Mouse (Mus musculus): Measurements from ENCODE around the gene Gla. TPM values are rescaled to one million over a fixed set of nuclear protein-coding genes. Genes with fewer than 3 reads are reported as not detected.
A peak's percentile ranks its signal among the peaks of the same experiment; 100 is the strongest.

Gla gene
- polyA plus RNA-seq, 1 experiment from 2014 or later, result 5.6 TPM

DNA sequence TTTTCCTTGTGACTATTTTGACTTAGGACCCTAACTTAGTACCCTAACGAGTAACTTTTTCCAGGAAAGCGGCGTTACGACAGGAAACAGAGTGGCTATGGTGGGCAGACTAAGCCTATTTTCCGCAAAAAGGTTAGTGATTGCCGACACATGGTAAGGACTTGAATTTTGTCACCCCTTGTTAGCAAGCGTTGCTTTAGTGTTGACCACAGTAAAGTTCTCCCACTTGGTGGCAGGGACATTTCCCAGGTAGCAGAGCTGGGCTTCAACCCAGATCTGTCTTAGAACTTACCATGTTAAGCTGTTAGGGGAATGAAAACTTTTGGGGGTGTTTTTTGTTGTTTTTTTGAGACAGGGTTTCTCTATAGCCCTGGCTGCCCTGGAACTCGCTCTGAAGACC, 14.5 kb downstream of the Gla start:
- Histone ChIP-seq H3K36me3 (peaks cover 5% of the 10 kb centered on the region; the same call in 1 of the 2 replicates), H3K9ac (peak overlapping the region; percentile 39; the same call in 1 of the 2 replicates)
- no peak for ATAC-seq (ENCODE audit: insufficient number of reproducible peaks, low FRiP score, low TSS enrichment, low read depth)

DNA sequence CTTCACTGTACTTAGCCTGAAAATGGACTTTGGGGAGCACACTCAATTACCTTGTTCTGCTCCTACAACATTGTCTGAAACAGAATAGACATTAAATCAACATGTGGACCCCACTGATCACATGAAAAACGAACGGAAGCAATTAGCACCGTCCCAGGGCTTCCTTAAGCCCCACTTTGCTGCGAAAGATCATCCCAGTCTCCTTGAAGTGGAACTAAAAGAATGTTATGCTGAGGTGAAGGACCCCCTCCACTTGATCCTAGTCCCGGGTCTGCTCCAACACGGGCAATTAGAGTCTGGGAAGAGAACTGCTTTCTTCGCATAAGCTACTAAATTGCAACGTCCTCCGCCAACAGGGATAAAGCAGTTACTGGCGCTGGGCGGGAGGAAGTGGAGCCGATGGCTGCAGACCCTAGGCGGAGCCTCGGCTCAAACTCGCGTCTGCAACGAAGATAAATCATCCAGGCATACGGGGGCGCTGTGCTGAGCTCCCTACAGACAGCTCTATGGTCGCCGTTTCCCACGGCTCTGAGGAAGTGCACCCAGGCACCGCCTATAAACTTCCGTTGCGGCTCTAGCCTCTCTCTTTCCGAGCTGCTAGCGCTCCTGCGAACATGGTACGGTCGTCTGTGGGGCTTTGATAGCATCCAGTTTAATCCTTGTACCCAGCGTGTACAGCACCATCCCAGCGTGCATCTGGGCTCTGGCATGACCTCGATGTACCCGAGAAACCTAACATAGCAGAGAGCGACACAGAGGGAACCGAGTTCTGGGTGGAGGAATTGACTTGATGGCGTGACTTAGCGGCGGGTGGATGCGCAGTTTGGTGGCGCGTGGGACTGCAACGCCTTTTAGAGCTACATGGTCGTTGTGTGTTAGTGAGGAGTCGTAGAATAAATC, 15.6 kb downstream of the Gla start, which contains the start of gene Rpl36a:
Gene Rpl36a, plus strand, starts transcription at position 552 of the 900 bp plus-strand sequence.
- Histone ChIP-seq H3K4me2 (replicated peaks) (peak within 1 kb of the TSS; percentile 48), H3K9me3 (replicated peaks) (no peaks in the 10 kb centered on the region), H3K27me3 (no peaks in the 10 kb centered on the region), H3K27ac (replicated peaks) (peak within 1 kb of the TSS; percentile 90), H3K4me1 (peaks cover 3% of the 10 kb centered on the region; the same call in 1 of the 2 replicates), H3K36me3 (peaks cover 5% of the 10 kb centered on the region; the same call in 1 of the 2 replicates), H3K4me3 (replicated peaks) (peak within 1 kb of the TSS; percentile 51), H3K9ac (peak within 1 kb of the TSS; percentile 39)
- WGBS, result 18% methylated on average over 45 of the region's 45 CpGs
- peak; percentile 96 for ATAC-seq (ENCODE audit: insufficient number of reproducible peaks, low FRiP score, low TSS enrichment, low read depth)

More for the DNA sequence above, 14.5 kb downstream of the Gla start:
- WGBS, result 44% methylated on average over 8 of the region's 8 CpGs
- H3K27ac ChIP-seq (replicated peaks), result no peak overlapping the region
- H3K4me1 ChIP-seq, result peaks cover 3% of the 10 kb centered on the region; the same call in 1 of the 2 replicates
- no peaks in the 10 kb centered on the region for H3K27me3 ChIP-seq
- H3K9me3 ChIP-seq (replicated peaks), result no peaks in the 10 kb centered on the region
- peak overlapping the region; percentile 48 for H3K4me2 ChIP-seq (replicated peaks)
- H3K4me3 ChIP-seq (replicated peaks), result peak overlapping the region; percentile 51

DNA sequence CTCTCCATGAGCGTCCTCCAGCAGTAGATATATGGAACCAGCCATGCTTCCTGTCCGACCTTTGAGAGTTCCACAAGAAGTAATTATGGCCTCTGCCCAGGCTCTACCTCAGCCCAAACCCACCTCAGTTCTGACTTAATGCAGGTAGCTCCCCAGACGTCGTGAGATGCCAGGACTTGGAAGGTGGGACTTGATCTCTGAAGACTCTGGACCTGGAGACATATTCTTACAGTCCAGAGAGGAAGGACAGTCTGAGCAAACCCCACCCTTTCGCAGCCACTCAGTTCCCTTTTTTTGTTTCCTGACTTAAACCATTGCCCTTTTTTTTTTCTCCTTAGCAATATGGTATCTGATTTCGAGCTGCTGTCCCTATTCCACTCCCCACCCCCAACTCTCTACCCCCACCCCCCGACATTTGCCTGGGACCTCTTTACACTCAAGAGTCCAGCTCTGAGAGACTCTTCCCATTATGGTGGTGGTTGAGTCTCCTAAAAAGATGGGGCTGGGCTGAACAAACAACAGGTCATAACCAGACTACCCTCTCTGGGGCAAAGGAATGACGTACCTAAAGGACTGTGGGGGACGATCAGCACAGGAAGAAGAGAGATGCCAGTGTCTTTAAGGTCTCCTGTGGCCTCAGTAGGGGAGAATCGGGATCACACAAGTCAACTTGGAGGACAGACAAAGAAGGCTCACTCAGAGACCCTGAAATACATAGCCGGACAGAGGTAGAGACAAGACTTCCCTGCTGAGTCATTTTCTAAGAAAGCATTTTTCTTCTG, 17.8 kb downstream of the Gla start, which contains the start of gene Btk:
Gene Btk, minus strand, starts transcription at position 683 of the 782 bp plus-strand sequence.
- 77% methylated on average over 11 of the region's 11 CpGs for WGBS

DNA sequence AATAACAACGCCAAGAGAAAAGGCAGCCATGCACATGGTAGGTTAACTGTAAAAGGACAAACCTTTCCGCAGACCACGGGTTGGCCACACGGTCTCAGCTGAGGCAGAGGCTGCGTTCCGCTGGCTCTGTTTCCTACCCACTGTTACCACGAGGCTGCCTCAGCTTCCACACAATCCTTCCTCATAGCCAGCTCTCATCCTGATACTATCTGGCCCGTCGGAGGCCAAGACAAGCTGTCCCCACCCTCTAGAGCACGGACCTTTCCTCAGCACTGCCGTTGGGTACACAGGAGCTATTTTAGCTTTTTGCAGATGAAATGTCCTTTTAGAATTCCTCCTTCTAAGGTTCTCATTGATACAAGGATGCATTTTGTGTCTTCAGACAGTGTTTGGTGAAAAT, 18.7 kb downstream of the Gla start:
- WGBS, result 76% methylated on average over 10 of the region's 11 CpGs
- ATAC-seq (ENCODE audit: insufficient number of reproducible peaks, low FRiP score, low TSS enrichment, low read depth), result no peak
- H3K27me3 ChIP-seq, result no peaks in the 10 kb centered on the region

More for the DNA sequence above, 17.8 kb downstream of the Gla start, which contains the start of gene Btk:
- no peak for ATAC-seq (ENCODE audit: insufficient number of reproducible peaks, low FRiP score, low TSS enrichment, low read depth)
- Histone ChIP-seq H3K4me1 (peaks cover 3% of the 10 kb centered on the region; the same call in 1 of the 2 replicates), H3K27me3 (no peaks in the 10 kb centered on the region), H3K9me3 (replicated peaks) (no peaks in the 10 kb centered on the region), H3K27ac (replicated peaks) (no peak within 1 kb of the TSS), H3K9ac (no peak within 1 kb of the TSS), H3K4me2 (replicated peaks) (no peak within 1 kb of the TSS), H3K4me3 (replicated peaks) (no peak within 1 kb of the TSS), H3K36me3 (no peaks in the 10 kb centered on the region)

DNA sequence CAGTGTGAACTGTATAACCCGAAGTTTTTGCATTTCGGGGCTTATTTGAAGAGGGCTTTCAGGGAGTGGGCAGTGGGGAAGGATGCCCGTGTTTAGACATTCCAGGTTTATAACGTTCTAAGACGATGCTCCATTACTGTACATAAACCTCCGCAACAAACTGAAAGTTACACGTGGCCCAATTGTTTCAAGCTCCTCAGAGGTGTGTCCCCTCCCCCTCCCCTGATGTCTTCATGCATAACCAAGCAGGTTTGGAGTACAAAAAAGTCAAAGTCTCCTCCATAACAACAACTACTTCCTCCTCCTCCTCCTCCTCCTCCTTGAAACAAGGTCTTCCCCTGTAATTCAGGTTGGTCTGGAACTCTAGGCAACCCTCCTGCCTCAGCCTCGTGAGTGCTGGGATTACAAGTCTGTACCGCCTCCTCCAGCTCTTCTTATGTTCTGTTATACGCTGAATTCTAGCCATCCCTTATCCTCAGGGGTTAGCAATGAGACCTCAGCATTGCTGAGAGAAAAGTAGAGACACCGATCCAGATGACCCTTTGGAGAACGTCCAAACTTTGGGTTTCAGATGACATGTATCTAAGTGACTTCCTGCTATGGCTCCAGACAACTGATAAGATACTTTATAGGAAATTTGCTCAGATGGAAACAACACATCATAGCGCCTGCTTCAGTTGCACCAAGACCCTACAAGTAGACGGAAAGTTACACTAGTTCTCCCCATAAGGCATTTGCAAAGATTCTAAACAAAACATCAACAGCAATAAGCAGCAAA, 20.2 kb downstream of the Gla start:
- WGBS, result 86% methylated on average over 14 of the region's 14 CpGs
- H3K36me3 ChIP-seq, result no peaks in the 10 kb centered on the region
- H3K27me3 ChIP-seq, result no peaks in the 10 kb centered on the region
- H3K9me3 ChIP-seq (replicated peaks), result no peaks in the 10 kb centered on the region
- H3K27ac ChIP-seq (replicated peaks), result no peak overlapping the region
- no peaks in the 10 kb centered on the region for H3K4me1 ChIP-seq
- H3K9ac ChIP-seq, result no peak overlapping the region
- no peak overlapping the region for H3K4me3 ChIP-seq (replicated peaks)
- no peak for ATAC-seq (ENCODE audit: insufficient number of reproducible peaks, low FRiP score, low TSS enrichment, low read depth)
- no peak overlapping the region for H3K4me2 ChIP-seq (replicated peaks)

More for the DNA sequence above, 18.7 kb downstream of the Gla start:
- H3K9me3 ChIP-seq (replicated peaks), result no peaks in the 10 kb centered on the region
- no peak overlapping the region for H3K4me3 ChIP-seq (replicated peaks)
- H3K27ac ChIP-seq (replicated peaks), result no peak overlapping the region
- no peaks in the 10 kb centered on the region for H3K36me3 ChIP-seq
- no peak overlapping the region for H3K9ac ChIP-seq
- H3K4me1 ChIP-seq, result peaks cover 3% of the 10 kb centered on the region; the same call in 1 of the 2 replicates
- no peak overlapping the region for H3K4me2 ChIP-seq (replicated peaks)

DNA sequence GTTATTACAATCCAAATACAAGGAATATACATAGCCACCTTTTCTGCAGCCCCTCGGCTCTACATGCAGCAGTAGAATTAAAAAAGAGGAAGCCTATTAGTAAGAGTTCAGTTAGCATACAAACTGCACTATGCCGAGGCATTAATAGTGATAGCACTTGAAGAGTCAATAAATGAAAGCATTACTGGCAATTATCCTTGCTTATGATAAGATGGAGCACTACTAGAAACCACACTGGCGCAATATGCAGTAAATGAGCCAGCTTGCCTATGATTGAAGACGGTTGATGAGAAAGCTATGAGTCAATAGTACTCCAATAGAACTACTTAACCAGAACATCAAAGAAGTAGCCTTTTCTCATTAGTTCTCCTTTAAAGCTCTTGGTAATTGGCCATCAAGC, 23.0 kb downstream of the Gla start:
- Histone ChIP-seq H3K36me3 (no peaks in the 10 kb centered on the region), H3K4me3 (replicated peaks) (no peak overlapping the region), H3K9me3 (replicated peaks) (no peaks in the 10 kb centered on the region), H3K9ac (no peak overlapping the region), H3K27ac (replicated peaks) (no peak overlapping the region), H3K4me2 (replicated peaks) (no peak overlapping the region), H3K27me3 (no peaks in the 10 kb centered on the region), H3K4me1 (no peaks in the 10 kb centered on the region)
- WGBS, result 90% methylated on average over 4 of the region's 4 CpGs
- ATAC-seq (ENCODE audit: insufficient number of reproducible peaks, low FRiP score, low TSS enrichment, low read depth), result no peak

DNA sequence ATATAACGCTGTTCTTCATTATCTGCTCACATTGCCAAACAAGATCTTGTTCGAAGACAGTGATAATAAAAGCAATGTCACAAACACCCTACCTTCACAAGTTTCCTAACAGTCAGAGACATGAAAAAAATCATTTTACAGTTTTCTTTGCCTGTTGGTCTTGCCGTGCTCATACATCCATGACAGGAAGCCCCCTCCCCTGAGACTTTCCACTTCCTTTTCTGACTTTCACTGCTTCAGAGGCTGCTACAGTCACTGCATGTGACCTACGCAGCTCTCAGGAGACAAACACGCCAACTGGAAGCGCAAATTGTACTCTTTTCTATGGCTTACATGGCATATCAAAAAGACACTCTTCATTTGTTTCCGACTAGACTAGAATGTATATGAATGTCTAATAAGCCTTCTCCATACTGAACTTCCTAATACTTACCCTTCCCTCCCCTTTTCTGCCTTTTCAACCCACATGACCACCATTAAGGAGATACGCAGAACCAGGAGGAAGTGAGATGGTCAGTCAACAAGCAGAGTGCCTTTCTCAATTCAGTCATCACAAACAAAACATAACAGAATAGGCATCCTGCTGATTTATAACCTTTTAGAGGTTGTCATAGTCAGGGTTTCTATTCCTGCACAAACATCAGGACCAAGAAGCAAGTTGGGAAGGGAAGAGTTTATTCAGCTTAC, 34.2 kb downstream of the Gla start:
- Histone ChIP-seq H3K27me3 (no peaks in the 10 kb centered on the region), H3K9ac (no peak overlapping the region), H3K36me3 (no peaks in the 10 kb centered on the region), H3K4me2 (replicated peaks) (no peak overlapping the region), H3K4me1 (no peaks in the 10 kb centered on the region), H3K27ac (replicated peaks) (no peak overlapping the region), H3K9me3 (replicated peaks) (no peaks in the 10 kb centered on the region), H3K4me3 (replicated peaks) (no peak overlapping the region)
- WGBS, result 70% methylated on average over 8 of the region's 8 CpGs
- ATAC-seq (ENCODE audit: insufficient number of reproducible peaks, low FRiP score, low TSS enrichment, low read depth), result no peak

DNA sequence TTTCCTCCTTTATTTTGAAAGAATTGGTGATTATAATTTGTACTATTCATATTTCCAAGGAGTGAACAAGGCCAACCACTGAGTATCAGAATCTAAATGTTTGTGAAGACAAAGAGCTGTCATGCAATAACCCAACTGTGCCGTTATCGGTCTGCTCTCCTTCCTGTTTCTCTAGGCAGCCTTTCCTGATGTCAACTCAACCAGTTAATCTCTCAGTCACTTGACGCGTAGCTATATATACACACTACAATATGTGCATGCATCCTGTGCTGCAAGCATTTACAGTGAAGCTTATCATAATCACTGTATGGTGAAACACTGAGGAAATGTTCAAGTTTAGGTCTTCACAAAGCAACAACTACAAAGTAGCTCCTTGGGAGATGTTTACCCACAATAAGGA, 36.6 kb downstream of the Gla start:
- ATAC-seq (ENCODE audit: insufficient number of reproducible peaks, low FRiP score, low TSS enrichment, low read depth), result no peak
- Histone ChIP-seq H3K9ac (no peak overlapping the region), H3K4me3 (replicated peaks) (no peak overlapping the region), H3K27me3 (no peaks in the 10 kb centered on the region), H3K4me1 (no peaks in the 10 kb centered on the region), H3K4me2 (replicated peaks) (no peak overlapping the region), H3K9me3 (replicated peaks) (no peaks in the 10 kb centered on the region), H3K36me3 (no peaks in the 10 kb centered on the region), H3K27ac (replicated peaks) (no peak overlapping the region)
- 87% methylated on average over 4 of the region's 4 CpGs for WGBS

DNA sequence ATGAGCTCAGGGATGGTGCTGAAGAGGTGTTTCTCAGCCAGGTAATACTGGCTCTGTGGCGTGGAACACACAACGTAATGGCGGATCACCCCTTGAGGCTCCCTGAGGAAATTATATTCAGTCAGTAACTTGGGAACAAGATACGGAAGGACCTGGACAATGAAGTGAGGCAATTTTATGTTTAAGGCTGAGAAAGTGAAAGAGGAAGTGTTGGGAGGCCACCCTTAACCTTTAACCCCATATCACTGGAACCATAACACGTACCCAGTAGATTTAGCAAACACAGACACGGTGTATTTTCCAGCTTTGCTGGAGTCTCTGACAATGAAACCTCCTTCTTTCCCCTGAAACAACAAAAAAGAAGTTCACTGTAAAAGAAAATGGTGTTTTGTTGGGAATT, 46.5 kb downstream of the Gla start:
- H3K4me3 ChIP-seq (replicated peaks), result no peak overlapping the region
- no peak overlapping the region for H3K27ac ChIP-seq (replicated peaks)
- H3K4me2 ChIP-seq (replicated peaks), result no peak overlapping the region
- ATAC-seq (ENCODE audit: insufficient number of reproducible peaks, low FRiP score, low TSS enrichment, low read depth), result no peak
- no peaks in the 10 kb centered on the region for H3K4me1 ChIP-seq
- WGBS, result 52% methylated on average over 6 of the region's 6 CpGs
- no peaks in the 10 kb centered on the region for H3K9me3 ChIP-seq (replicated peaks)
- H3K9ac ChIP-seq, result no peak overlapping the region
- no peaks in the 10 kb centered on the region for H3K36me3 ChIP-seq
- no peaks in the 10 kb centered on the region for H3K27me3 ChIP-seq

DNA sequence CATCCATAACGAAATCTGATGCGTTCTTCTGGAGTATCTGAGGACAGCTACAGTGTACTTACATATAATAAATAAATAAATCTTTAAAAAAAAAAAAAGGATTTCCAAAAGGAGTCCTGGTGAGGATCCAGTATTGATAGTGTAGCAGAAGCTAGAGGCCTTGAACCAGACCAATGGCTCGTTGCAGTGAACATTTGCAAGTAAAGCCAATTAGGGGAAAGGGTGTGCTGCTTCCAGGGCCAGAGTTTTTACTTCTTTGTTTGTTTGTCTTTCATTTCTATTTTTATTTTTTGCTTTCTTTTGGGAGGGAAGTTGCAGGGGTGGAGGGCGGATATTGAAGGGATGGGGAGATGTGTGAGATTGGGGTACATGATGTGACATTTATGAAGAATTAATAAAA, 47.6 kb downstream of the Gla start:
- Histone ChIP-seq H3K4me2 (replicated peaks) (no peak overlapping the region), H3K27me3 (no peaks in the 10 kb centered on the region), H3K4me1 (no peaks in the 10 kb centered on the region), H3K9ac (no peak overlapping the region), H3K27ac (replicated peaks) (no peak overlapping the region), H3K9me3 (replicated peaks) (no peaks in the 10 kb centered on the region), H3K36me3 (no peaks in the 10 kb centered on the region), H3K4me3 (replicated peaks) (no peak overlapping the region)
- ATAC-seq (ENCODE audit: insufficient number of reproducible peaks, low FRiP score, low TSS enrichment, low read depth), result no peak
- 92% methylated on average over 4 of the region's 4 CpGs for WGBS
